Mouse (Mus musculus) cerebellum, adult 9-11 months (tissue): Measurements from ENCODE around the gene Nt5c1b.

ENCODE experiments used
- DNase-seq: peaks from one replicate; pipeline ENCODE4 v3.0.0; 2022

Nt5c1b gene

GRCm38 (mm10) chr12:10369673-10370072 is at the start of gene Nt5c1b:
Gene Nt5c1b (plus strand): TSS chr12:10369973.
- DNase-seq = no peak

DNA sequence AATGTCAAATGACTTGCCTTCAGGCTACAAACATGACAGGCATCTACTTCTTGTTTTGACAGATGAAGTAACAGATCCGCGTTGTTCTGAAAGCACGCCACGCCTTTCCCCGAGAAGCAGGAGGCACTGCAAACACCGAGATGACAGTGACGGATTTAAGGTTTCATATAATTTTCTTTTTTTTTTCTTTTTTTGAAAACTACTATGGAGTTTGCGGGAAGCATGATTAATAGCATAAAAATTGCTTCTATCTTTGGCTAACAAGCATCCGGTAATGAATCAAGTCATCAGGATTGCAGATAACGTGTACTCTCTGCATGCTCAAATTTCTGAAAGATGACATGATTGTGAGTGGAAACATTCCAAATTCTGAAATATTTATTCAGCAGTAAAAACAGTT is 42.1 kb upstream of the Nt5c1b start:
- no peak for DNase-seq

DNA sequence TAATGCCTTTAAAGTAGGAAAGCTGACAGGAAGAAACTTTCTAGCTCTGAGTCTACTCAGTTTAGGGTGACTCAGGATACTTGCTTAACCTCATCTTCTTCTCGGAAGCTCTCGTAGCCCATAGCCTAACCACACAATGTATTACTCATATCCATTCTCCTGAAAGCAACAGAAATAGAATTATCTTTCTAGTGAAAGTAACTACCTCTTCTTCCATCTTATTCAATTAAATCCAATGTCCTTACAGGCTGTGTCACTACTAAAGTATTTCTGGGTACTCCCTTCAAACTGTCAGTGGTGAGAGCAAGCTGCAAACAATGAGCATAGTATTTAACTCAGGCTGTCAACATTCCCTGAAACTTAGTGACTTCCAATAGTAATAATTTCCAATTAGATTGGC is 40.3 kb upstream of the Nt5c1b start:
- DNase-seq = no peak

DNA sequence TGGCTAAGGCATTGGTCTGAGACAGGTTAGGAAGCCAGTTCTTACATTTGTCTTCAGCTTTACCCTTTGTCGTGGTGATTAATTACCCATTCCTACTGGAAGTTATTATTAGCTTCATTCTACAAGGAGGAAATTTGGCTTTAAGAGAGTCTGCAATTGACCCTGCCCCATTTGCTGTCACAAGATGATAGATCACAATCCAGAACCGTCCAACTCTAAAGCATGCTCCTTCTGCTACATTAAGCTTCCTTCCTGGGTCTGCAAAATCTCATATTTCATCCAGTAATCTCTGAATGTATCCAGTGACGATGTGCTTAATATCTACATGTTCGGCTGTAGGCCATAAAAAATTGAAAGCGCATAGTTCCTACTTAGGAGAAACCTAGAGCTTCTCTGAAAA is 29.2 kb upstream of the Nt5c1b start:
- no peak for DNase-seq

DNA sequence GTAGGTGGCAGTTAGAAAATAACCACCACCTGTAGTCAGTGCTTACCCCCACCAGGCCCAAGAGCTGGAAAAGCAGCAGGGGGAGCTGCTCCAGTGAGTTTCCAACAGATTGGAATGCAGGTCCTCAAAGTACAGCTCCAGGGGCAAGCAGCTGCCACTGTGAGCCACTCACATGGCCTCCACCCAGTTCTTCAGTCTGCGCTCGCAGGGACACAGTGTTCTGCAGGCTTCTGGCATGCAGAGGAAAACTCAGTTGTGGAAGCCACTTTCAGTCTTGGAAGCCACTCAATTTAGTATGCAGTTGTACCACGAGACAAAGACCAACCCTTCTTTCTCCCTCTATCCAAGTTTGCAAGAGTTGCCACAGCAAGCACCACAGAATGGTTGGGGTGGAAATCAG is 19.1 kb upstream of the Nt5c1b start:
- no peak for DNase-seq

- DNase-seq = no peak
Measured at GRCm38 (mm10) chr12:10357756-10358155, 12.0 kb upstream of the Nt5c1b start.

DNA sequence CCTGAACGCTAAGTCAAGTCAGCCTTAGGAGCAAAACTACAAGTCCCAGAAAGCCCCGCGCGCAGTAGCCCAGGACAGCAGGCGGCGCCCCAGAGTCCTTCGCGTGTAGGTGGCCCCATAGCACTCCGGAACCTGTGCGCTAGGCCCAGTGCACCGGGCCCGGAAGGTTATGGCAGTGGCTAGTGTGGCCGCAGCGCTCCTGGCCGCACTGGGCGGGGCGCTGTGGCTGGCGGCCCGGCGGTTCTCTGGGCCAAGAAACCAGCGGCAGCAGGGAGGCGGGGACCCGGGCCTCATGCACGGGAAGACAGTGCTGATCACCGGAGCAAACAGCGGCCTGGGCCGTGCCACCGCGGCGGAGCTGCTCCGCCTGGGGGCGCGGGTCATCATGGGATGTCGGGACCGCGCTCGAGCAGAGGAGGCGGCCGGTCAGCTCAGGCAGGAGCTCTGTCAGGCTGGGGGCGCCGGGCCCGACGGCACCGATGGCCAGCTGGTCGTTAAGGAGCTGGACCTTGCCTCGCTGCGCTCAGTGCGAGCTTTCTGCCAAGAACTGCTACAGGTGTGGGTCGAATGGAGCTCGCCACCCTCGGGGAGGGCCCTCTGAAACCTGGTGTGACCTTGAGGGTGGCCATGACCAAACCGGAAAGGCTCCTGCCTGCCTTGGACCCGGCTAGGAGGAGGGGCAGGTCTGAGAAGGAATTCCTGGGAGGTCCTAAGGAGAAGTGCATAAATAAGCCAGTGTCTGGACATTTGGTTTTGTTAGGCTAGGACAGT is 21.1 kb downstream of the Nt5c1b start, which contains the start of gene Rdh14:
Gene Rdh14 (plus strand): TSS at position 102 of the 771 bp plus-strand sequence.
- DNase-seq = peak; percentile 96

- no peak for DNase-seq
Measured at GRCm38 (mm10) chr12:10400788-10401187, 31.0 kb downstream of the Nt5c1b start.

GRCm38 (mm10) chr12:10402421-10403115 is 32.8 kb downstream of the Nt5c1b start:
- no peak for DNase-seq

DNA sequence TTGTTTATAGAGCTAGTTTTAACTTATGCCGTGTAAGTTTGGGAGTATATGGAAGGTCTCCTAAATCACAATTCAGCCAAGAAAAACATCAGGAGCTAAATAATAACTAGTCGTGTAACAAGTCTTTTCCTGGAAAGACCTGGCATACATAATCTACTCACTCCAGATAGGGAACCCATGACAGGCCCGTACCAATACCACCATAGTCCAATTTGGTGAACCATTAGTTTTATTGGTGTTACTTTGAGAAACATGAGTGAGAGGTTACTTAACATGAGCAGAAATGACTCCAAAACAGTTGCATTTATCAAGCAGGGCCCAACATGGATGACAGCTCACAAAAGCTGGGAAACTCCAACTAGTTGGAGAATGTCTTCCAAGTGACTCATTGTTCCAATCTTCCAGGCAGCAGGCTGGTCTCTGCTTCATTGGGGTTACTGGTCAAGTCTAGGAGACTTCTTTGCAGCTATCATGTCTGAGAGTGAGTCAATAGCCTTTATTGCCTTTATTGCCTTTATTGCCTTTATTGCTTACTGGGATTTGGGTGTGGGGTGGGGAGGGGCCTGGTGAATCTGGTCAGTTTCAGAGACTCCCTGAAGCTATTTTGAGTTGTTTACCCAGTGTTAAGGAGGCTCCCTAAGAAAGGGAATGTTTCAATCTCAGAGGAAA is 40.9 kb downstream of the Nt5c1b start:
- no peak for DNase-seq

DNA sequence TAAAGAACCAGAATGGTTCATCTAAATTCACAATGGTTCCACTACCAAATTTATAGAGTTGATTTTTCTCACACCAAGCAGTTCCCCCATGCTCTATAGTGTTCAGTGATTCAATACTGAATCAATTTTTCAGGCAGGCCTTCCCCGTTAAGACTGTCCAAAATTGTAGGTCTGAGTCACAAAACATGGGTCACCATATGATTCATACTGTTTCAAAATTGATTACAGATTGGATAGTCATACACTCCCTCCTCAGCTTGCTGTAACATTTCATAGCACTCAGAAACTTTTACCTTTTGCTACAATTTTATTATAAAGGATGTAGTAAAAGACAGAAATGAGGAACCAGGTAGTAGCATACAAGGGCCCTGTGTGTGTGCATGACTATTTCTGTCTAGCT is 41.7 kb downstream of the Nt5c1b start:
- no peak for DNase-seq

GRCm38 (mm10) chr12:10422347-10422746 is 52.6 kb downstream of the Nt5c1b start:
- DNase-seq = no peak

GRCm38 (mm10) chr12:10425982-10426863 is 56.5 kb downstream of the Nt5c1b start:
- DNase-seq = no peak

DNA sequence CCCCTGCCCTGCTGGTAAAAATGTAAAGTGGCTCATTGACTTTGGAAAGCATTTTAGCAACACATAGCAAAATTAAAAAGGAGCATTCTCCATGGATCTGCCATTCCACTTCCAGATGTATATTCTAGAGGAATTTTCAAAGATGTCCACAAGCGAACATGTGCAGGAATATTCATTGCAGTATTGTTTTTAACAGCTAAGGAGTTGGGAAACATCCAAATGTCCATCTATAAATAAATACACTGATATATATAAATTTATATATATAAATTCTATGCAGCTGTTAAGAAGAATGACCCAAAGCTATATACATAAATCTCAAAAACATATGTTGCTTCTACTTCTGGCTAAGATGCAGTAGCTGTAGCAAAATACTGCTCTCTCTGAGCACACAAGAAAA is 61.2 kb downstream of the Nt5c1b start:
- no peak for DNase-seq

DNA sequence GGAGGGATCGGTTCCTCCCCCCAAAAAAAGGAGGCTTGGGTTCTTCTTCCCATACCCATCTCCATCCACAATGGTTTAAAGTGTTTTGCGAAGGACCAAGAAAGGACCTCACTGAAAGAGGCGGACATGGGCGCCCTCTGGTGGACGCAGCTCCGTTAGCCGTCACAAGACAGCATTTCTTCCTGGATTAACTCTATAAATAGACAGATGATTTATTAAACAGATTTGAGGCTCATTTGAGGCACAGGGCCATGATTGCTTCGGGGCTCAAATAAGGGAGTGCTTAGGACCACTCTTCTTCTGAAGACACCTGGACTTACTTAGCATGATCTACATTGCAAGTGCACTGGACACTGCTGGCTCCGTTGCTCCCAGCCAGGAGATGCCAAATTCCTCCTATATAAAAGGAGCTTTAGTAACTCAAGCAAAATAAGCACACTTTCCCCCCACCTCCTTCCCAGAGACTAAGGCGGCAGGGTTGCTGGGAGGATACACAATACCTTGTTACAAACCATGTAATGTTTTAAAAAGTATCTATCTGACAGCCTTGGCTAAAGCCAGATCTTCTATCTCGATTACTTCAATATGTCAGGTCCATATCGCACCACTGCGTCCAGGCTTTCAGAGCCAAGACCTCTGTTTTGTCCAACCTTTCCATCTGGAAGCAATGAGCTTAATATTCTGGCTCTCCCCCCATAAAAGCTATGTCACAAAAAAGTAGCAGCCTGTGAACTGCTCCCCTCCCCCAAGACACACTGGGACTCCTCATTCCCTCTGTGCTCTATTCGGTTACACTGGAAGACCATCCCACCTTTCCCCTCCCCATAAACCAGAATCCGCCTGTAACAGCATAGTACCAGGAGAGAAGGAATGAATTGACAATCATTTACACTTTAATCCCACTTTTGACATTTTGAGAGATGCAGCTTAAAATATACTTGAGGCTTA is 68.6 kb downstream of the Nt5c1b start:
- DNase-seq = peak; percentile 58
